Mouse (Mus musculus) liver, embryonic 14.5 days (tissue): Measurements from ENCODE around the gene Arhgef1. TPM values are rescaled to one million over a fixed set of nuclear protein-coding genes. Genes with fewer than 3 reads are reported as not detected.
"Not testable (repeated sequence)": the region's sequence is repeated elsewhere in the genome, so short reads cannot be mapped to it uniquely, and the experiment has no call there.

Experiments used
- ATAC-seq: fragments of 200-750 bp; cut with Nextera tagmentation; 2 replicates; pipeline ENCODE4 v1.8.0; 2017; ENCODE audit warnings: moderate number of reproducible peaks, mild to moderate bottlenecking, moderate library complexity; ENCODE audit not compliant: insufficient read depth
- DNase-seq, 3 experiments: peaks; one replicate each; pipeline ENCODE4 v3.0.0-alpha.2; 2012 to 2013; ENCODE audit warnings: low read depth in 3 of 3, low spot score in 3 of 3
- H3K27ac ChIP-seq: fragments of 300-500 bp; sonication (generic); 2 replicates; pipeline ENCODE4 v1.5.1; 2014; ENCODE audit warnings: moderate library complexity, mild to moderate bottlenecking, control low read depth, inconsistent platforms
- H3K27me3 ChIP-seq: fragments of 300-500 bp; sonication (generic); 2 replicates; pipeline ENCODE4 v1.6.1; 2014; ENCODE audit warnings: mild to moderate bottlenecking, low read length, moderate library complexity; ENCODE audit not compliant: control insufficient read depth, insufficient read depth
- H3K36me3 ChIP-seq: fragments of 300-500 bp; sonication (generic); replicated peaks from 2 replicates; pipeline ENCODE4 v1.6.1; 2014; ENCODE audit warnings: low read depth; ENCODE audit not compliant: control insufficient read depth, insufficient read depth
- H3K4me1 ChIP-seq, 2 experiments: fragments of 200-500 bp in 1 of 2; fragments of 300-500 bp in 1 of 2; sonication (generic) in 1 of 2; replicated peaks; 2 replicates each; pipeline ENCODE4 v1.6.1; 2012 to 2014; ENCODE audit warnings: antibody characterized with exemption in 1 of 2, inconsistent platforms in 1 of 2, low read length in 1 of 2; ENCODE audit not compliant: control insufficient read depth in 2 of 2, insufficient read depth in 2 of 2
- H3K4me2 ChIP-seq: fragments of 300-500 bp; sonication (generic); 2 replicates; pipeline ENCODE4 v1.6.1; 2014; ENCODE audit warnings: low read depth, mild to moderate bottlenecking, control low read depth, moderate library complexity
- H3K4me3 ChIP-seq, 2 experiments: fragments of 200-500 bp in 1 of 2; fragments of 300-500 bp in 1 of 2; sonication (generic) in 1 of 2; 2 replicates each; pipeline ENCODE4 v1.5.1; 2012 to 2014; ENCODE audit warnings: low read depth in 2 of 2, low read length in 2 of 2, mild to moderate bottlenecking in 2 of 2, control low read depth in 1 of 2, inconsistent platforms in 1 of 2, moderate library complexity in 1 of 2; ENCODE audit not compliant: insufficient read depth in 1 of 2
- H3K9ac ChIP-seq: fragments of 300-500 bp; sonication (generic); replicated peaks from 2 replicates; pipeline ENCODE4 v1.6.1; 2014; ENCODE audit warnings: mild to moderate bottlenecking, control low read depth, moderate library complexity
- H3K9me3 ChIP-seq: fragments of 300-500 bp; sonication (generic); 2 replicates; pipeline ENCODE4 v1.6.1; 2016; ENCODE audit warnings: low read length, mixed read lengths; ENCODE audit not compliant: control insufficient read depth
- CTCF ChIP-seq: IDR thresholded peaks from 2 replicates; pipeline ENCODE4 v1.5.1; 2016; ENCODE audit warnings: antibody characterized with exemption, low read depth, control low read depth
- EP300 ChIP-seq: IDR thresholded peaks from 2 replicates; pipeline ENCODE4 v1.6.1; 2016; ENCODE audit warnings: antibody characterized with exemption, low read depth
- WGBS: fragments of 180-500 bp; shearing (Covaris S2); extraction: QIAGEN DNeasy Blood & Tissue Kit; methylation state at CpG from one replicate; pipeline ENCODE4 v1.1.7; 2014; ENCODE audit not compliant: insufficient replicate concordance; 5-methylcytosine and 5-hydroxymethylcytosine counted together
- polyA plus RNA-seq, 2 experiments: library from polyadenylated mRNA; depleted of rRNA in 1 of 2; stranded (reverse) in 1 of 2; unstranded in 1 of 2; fragments of >200 nt; fragmentation: Nextera tagmentation in 1 of 2; extraction: Ambion mirVana in 1 of 2; gene quantifications; 2 replicates each; pipeline versions ENCODE4 v1.2.1 to v1.2.3; 2012 to 2014

Arhgef1 gene
- polyA plus RNA-seq, 2 experiments, result 28.7 to 44.2 TPM

GRCm38 (mm10) chr7:24889431-24890220 lies 13.1 kb upstream of the Arhgef1 start:
- 74% methylated on average over 6 of the region's 6 CpGs for WGBS
- no peak overlapping the region for H3K4me2 ChIP-seq
- DNase-seq (no peak), ATAC-seq (peak; percentile 19)
- no peak overlapping the region for H3K4me3 ChIP-seq
- peaks cover 5 to 18% of the 10 kb centered on the region in 2 experiments; a peak in 3 of 4 replicates for H3K4me1 ChIP-seq
- no peak overlapping the region for H3K9ac ChIP-seq
- peak overlapping the region; percentile 14 for H3K27ac ChIP-seq
- no peak for TF ChIP-seq CTCF
- no peak for TF ChIP-seq EP300
- H3K36me3 ChIP-seq, result peaks cover 52% of the 10 kb centered on the region
- H3K9me3 ChIP-seq, result no peaks in the 10 kb centered on the region
- no peaks in the 10 kb centered on the region for H3K27me3 ChIP-seq

GRCm38 (mm10) chr7:24890281-24891216 lies 12.2 kb upstream of the Arhgef1 start:
- WGBS, result 18% methylated on average over 10 of the region's 10 CpGs
- peaks cover 48% of the 10 kb centered on the region for H3K36me3 ChIP-seq

GRCm38 (mm10) chr7:24891241-24892124 lies 11.2 kb upstream of the Arhgef1 start:
- Histone ChIP-seq H3K27ac (peak overlapping the region; percentile 3; the same call in 1 of the 2 replicates), H3K4me2 (no peak overlapping the region), H3K27me3 (no peaks in the 10 kb centered on the region), H3K4me3 (no peak overlapping the region), H3K4me1 (peaks cover 0 to 10% of the 10 kb centered on the region in 2 experiments; a peak in 2 of 4 replicates), H3K9ac (no peak overlapping the region), H3K36me3 (peaks cover 39% of the 10 kb centered on the region), H3K9me3 (no peaks in the 10 kb centered on the region)
- TF ChIP-seq EP300 (no peak), CTCF (no peak)
- ATAC-seq (no peak), DNase-seq (no peak)
- 58% methylated on average over 3 of the region's 3 CpGs for WGBS

More at GRCm38 (mm10) chr7:24890281-24891216, 12.2 kb upstream of the Arhgef1 start:
- Histone ChIP-seq H3K4me1 (peaks cover 5 to 18% of the 10 kb centered on the region in 2 experiments; a peak in 3 of 4 replicates), H3K4me3 (no peak overlapping the region), H3K4me2 (no peak overlapping the region), H3K27me3 (no peaks in the 10 kb centered on the region), H3K27ac (no peak overlapping the region), H3K9me3 (no peaks in the 10 kb centered on the region), H3K9ac (no peak overlapping the region)
- DNase-seq (peak; percentile 66 to 75 (median 67)), ATAC-seq (peak; percentile 68)
- TF ChIP-seq CTCF (peak; percentile 100), EP300 (peak; percentile 9)

GRCm38 (mm10) chr7:24892125-24892583 lies 10.6 kb upstream of the Arhgef1 start:
- H3K27me3 ChIP-seq, result no peaks in the 10 kb centered on the region
- no peaks in the 10 kb centered on the region for H3K9me3 ChIP-seq
- no peak overlapping the region for H3K9ac ChIP-seq
- TF ChIP-seq EP300 (no peak), CTCF (no peak)
- peaks cover 32% of the 10 kb centered on the region for H3K36me3 ChIP-seq
- peaks cover 0 to 5% of the 10 kb centered on the region in 2 experiments; a peak in 2 of 4 replicates for H3K4me1 ChIP-seq
- WGBS, result 66% methylated on average over 2 of the region's 2 CpGs
- H3K4me2 ChIP-seq, result no peak overlapping the region
- peak overlapping the region; percentile 3; the same call in 1 of the 2 replicates for H3K27ac ChIP-seq
- DNase-seq, result no peak
- ATAC-seq, result no peak
- no peak overlapping the region for H3K4me3 ChIP-seq

GRCm38 (mm10) chr7:24895749-24896148 lies 7.0 kb upstream of the Arhgef1 start:
- WGBS, result 64% methylated on average over 2 of the region's 2 CpGs
- DNase-seq, ATAC-seq, H3K9ac ChIP-seq, H3K27me3 ChIP-seq, H3K36me3 ChIP-seq, H3K4me2 ChIP-seq, H3K27ac ChIP-seq, H3K9me3 ChIP-seq, H3K4me1 ChIP-seq, H3K4me3 ChIP-seq: not testable (repeated sequence)
